In the genomic region with DNA sequence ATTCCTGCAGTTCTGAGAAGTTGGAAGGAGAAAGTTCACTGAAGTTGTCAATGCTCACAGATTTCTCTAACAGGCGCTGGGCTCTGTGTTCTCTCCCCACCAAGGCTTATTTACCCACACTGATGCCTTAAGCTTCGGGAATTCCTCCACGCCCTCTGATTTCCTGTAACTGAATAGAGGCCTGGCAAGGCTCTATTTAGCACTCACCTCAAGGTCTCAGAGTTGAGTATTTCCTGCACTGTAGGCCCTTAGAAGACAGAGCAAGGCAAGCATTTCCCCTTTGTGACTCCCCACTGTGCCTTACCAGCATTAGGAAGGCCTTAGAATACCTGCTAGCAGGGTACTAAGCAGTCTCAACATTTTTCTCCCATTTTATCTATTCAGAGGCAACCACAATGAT, we compare ENCODE assay signal across 16 mouse cellular contexts. TPM values are rescaled to one million over a fixed set of nuclear protein-coding genes. Genes with fewer than 3 reads are reported as not detected.
A peak's percentile ranks its signal among the peaks of the same experiment; 100 is the strongest.
DNase-seq lines count a peak whose midpoint lies in the region; ATAC-seq and TF ChIP-seq lines count a peak whose summit lies in the region.
"Had no signal": no experiment of that assay in that cellular context is flagged by ENCODE, and none has a peak within 500 bp of the region (broad histone marks: within the 10 kb centered on the region; RNA-seq: fewer than 3 reads in every experiment).

No protein-coding gene starts in this region.

- no peak for TF ChIP-seq POLR2A in myocyte (IDR thresholded peaks at IDR 0.05; ENCODE audit: insufficient read length, low read depth)

- H3K79me2 ChIP-seq in myocyte (ENCODE audit: control insufficient read depth, insufficient read depth): peaks cover 44% of the 10 kb centered on the region

- no peak for DNase-seq in heart, embryonic 10.5 days (ENCODE audit: low spot score)
- no peak for DNase-seq in heart, postnatal 10 days
- DNase-seq in liver, embryonic 11.5 days (ENCODE audit: low spot score): no peak
- DNase-seq in ES-CJ7 (ENCODE audit: low read depth, low spot score): peak; percentile 93
- no peak for DNase-seq in left cerebral cortex, adult 8-10 months (ENCODE audit: low spot score in 2 of 2)
- DNase-seq: adrenal gland, adult 2 months; gastrocnemius, postnatal 36 days; kidney, adult 18-20 months; thymus, postnatal 4 days had no signal

- no peaks in the 10 kb centered on the region for H3K36me3 ChIP-seq in heart, embryonic 10.5 days
- no peaks in the 10 kb centered on the region for H3K36me3 ChIP-seq in liver, embryonic 12.5 days
- no peaks in the 10 kb centered on the region for H3K36me3 ChIP-seq in liver, embryonic 11.5 days (ENCODE audit: control insufficient read depth, insufficient read depth, low read length)
- no peaks in the 10 kb centered on the region for H3K36me3 ChIP-seq in myocyte (ENCODE audit: control insufficient read depth, insufficient read depth)

- WGBS in heart, embryonic 10.5 days: 30% methylated on average over 3 of the region's 3 CpGs
- WGBS in liver, embryonic 12.5 days (ENCODE audit: insufficient replicate concordance): 57% methylated on average over 3 of the region's 3 CpGs
- WGBS in liver, embryonic 11.5 days: 38% methylated on average over 3 of the region's 3 CpGs

- H3ac ChIP-seq in myocyte (ENCODE audit: control insufficient read depth, insufficient read length): no peak overlapping the region

- no peaks in the 10 kb centered on the region for H3K9me3 ChIP-seq in heart, embryonic 10.5 days
- H3K9me3 ChIP-seq in liver, embryonic 12.5 days (replicated peaks): no peaks in the 10 kb centered on the region
- H3K9me3 ChIP-seq in liver, embryonic 11.5 days (ENCODE audit: control insufficient read depth, low read length): no peaks in the 10 kb centered on the region
- H3K9me3 ChIP-seq: G1E; megakaryocyte, embryonic 14.5 days had no signal

- H3K4me1 ChIP-seq in heart, embryonic 10.5 days: peaks cover 29% of the 10 kb centered on the region
- H3K4me1 ChIP-seq in liver, embryonic 12.5 days: peaks cover 65% of the 10 kb centered on the region
- H3K4me1 ChIP-seq in liver, embryonic 11.5 days (replicated peaks; ENCODE audit: control insufficient read depth, insufficient read depth, low read length): peaks cover 19% of the 10 kb centered on the region

- H3K27me3 ChIP-seq in heart, embryonic 10.5 days (ENCODE audit: insufficient read depth, poor library complexity, severe bottlenecking): no peaks in the 10 kb centered on the region
- H3K27me3 ChIP-seq in liver, embryonic 12.5 days (replicated peaks): no peaks in the 10 kb centered on the region
- H3K27me3 ChIP-seq in liver, embryonic 11.5 days (replicated peaks; ENCODE audit: control insufficient read depth, insufficient read depth, low read length): no peaks in the 10 kb centered on the region
- no peaks in the 10 kb centered on the region for H3K27me3 ChIP-seq in myocyte (ENCODE audit: control insufficient read depth, insufficient read depth, insufficient read length)
- H3K27me3 ChIP-seq: megakaryocyte, embryonic 14.5 days had no signal

- peak overlapping the region; percentile 25; the same call in 1 of the 2 replicates for H3K27ac ChIP-seq in heart, embryonic 10.5 days
- peak overlapping the region; percentile 13; the same call in 1 of the 2 replicates for H3K27ac ChIP-seq in liver, embryonic 12.5 days
- no peak overlapping the region for H3K27ac ChIP-seq in liver, embryonic 11.5 days (ENCODE audit: low read depth, low read length)

- intact Hi-C loops in heart, postnatal 10 days (cut with DNase I): no loop called here

- H3K4me3 ChIP-seq in heart, embryonic 10.5 days: no peak overlapping the region
- H3K4me3 ChIP-seq in liver, embryonic 12.5 days: no peak overlapping the region
- H3K4me3 ChIP-seq in liver, embryonic 11.5 days (ENCODE audit: low read depth, low read length): no peak overlapping the region
- no peak overlapping the region for H3K4me3 ChIP-seq in myocyte
- H3K4me3 ChIP-seq: megakaryocyte, embryonic 14.5 days had no signal

- H3K4me2 ChIP-seq in liver, embryonic 12.5 days: no peak overlapping the region
- H3K4me2 ChIP-seq in liver, embryonic 11.5 days: no peak overlapping the region
- H3K4me2 ChIP-seq in myocyte (ENCODE audit: low read depth): peak overlapping the region; percentile 19

- ATAC-seq in liver, embryonic 12.5 days: no peak
- no peak for ATAC-seq in liver, embryonic 11.5 days (replicated peaks; ENCODE audit: low FRiP score)
- no peak for ATAC-seq in erythroblast, adult 5-6 weeks (replicated peaks; ENCODE audit: low FRiP score, poor library complexity, severe bottlenecking)
- ATAC-seq: forebrain, embryonic 14.5 days had no signal

- no peak overlapping the region for H3K9ac ChIP-seq in liver, embryonic 12.5 days
- H3K9ac ChIP-seq in liver, embryonic 11.5 days (ENCODE audit: low read depth, low read length): no peak overlapping the region

TF ChIP-seq in myocyte, 11 proteins besides CTCF, POLR2A, EP300 and RAD21:
- TF ChIP-seq MYOG (IDR thresholded peaks at IDR 0.05; ENCODE audit: control insufficient read depth in 1 of 3, insufficient read depth in 1 of 3, insufficient read length in 2 of 3, low read depth in 2 of 3) (no peak), TCF12 (IDR thresholded peaks at IDR 0.05; ENCODE audit: insufficient read depth, poor library complexity, severe bottlenecking) (no peak), CEBPB (IDR thresholded peaks at IDR 0.05; ENCODE audit: insufficient read depth, poor library complexity, severe bottlenecking) (no peak), MYOD1 (IDR thresholded peaks at IDR 0.05; ENCODE audit: control insufficient read depth in 1 of 3, insufficient read length in 2 of 3, low read depth in 2 of 3) (no peak), MAX (IDR thresholded peaks at IDR 0.05; ENCODE audit: low read depth) (no peak), TCF3 (IDR thresholded peaks at IDR 0.05; ENCODE audit: insufficient read length, low read depth) (no peak), REST (IDR thresholded peaks at IDR 0.05; ENCODE audit: insufficient read depth, insufficient read length) (no peak), E2F4 (IDR thresholded peaks at IDR 0.05; ENCODE audit: insufficient read depth) (no peak)

RNA-seq across cellular contexts. Expression of a gene that starts 2.1 kb away (rescaled TPM):
- 54.5 and 87.5 TPM in 2 replicates for polyA plus RNA-seq in heart, embryonic 10.5 days (2016; fragmentation: Nextera tagmentation; extraction: Ambion mirVana)
- total RNA-seq in heart, postnatal 10 days (2021): 100 to 1,000 TPM in 1 of 2 experiments, 10 to 100 TPM in 1; 98.4 to 107 TPM
- polyA plus RNA-seq in liver, embryonic 12.5 days (2016; fragmentation: Nextera tagmentation; extraction: Ambion mirVana): 35.3 and 36.6 TPM in 2 replicates
- polyA plus RNA-seq in liver, embryonic 11.5 days (2014; fragmentation: Nextera tagmentation; extraction: Ambion mirVana): 36.4 and 38.6 TPM in 2 replicates
- polyA plus RNA-seq in myocyte (2012; fragmentation: generic; extraction: Trizol): 750 TPM
- total RNA-seq in erythroblast, adult 5-6 weeks (2015; ENCODE audit: low replicate concordance): 10.2 and 16.1 TPM in 2 replicates
- 20.6 and 23.8 TPM in 2 replicates for total RNA-seq in erythroblast, adult 5-6 weeks (2017; ENCODE audit: low replicate concordance)
- total RNA-seq in left cerebral cortex, adult 8-10 months (2022): 100 to 1,000 TPM; 185 to 195 (median 192) TPM

RNA-seq across cellular contexts. Expression of a gene that starts 3.0 kb away (rescaled TPM):
- 88.8 and 90.6 TPM in 2 replicates for polyA plus RNA-seq in heart, embryonic 10.5 days (2016; fragmentation: Nextera tagmentation; extraction: Ambion mirVana)
- total RNA-seq in heart, postnatal 10 days (2021): 10 to 100 TPM; 74.8 to 75.1 TPM
- polyA plus RNA-seq in liver, embryonic 12.5 days (2016; fragmentation: Nextera tagmentation; extraction: Ambion mirVana): 39.9 and 40.7 TPM in 2 replicates
- polyA plus RNA-seq in liver, embryonic 11.5 days (2014; fragmentation: Nextera tagmentation; extraction: Ambion mirVana): 60.5 and 65.3 TPM in 2 replicates
- 43.7 TPM for polyA plus RNA-seq in myocyte (2012; fragmentation: generic; extraction: Trizol)
- 24.0 and 25.9 TPM in 2 replicates for total RNA-seq in erythroblast, adult 5-6 weeks (2015; ENCODE audit: low replicate concordance)
- 35.1 and 38.5 TPM in 2 replicates for total RNA-seq in erythroblast, adult 5-6 weeks (2017; ENCODE audit: low replicate concordance)
- 10 to 100 TPM; 69.9 to 73.9 (median 72.3) TPM for total RNA-seq in left cerebral cortex, adult 8-10 months (2022)

RNA-seq across cellular contexts. Expression of a gene that starts 29.5 kb away (rescaled TPM):
- polyA plus RNA-seq in heart, embryonic 10.5 days (2016; fragmentation: Nextera tagmentation; extraction: Ambion mirVana): 23.8 and 24.0 TPM in 2 replicates
- total RNA-seq in heart, postnatal 10 days (2021): 10 to 100 TPM; 34.3 to 36.3 TPM
- polyA plus RNA-seq in liver, embryonic 12.5 days (2016; fragmentation: Nextera tagmentation; extraction: Ambion mirVana): 19.6 and 19.9 TPM in 2 replicates
- polyA plus RNA-seq in liver, embryonic 11.5 days (2014; fragmentation: Nextera tagmentation; extraction: Ambion mirVana): 21.1 and 21.8 TPM in 2 replicates
- 11.7 TPM for polyA plus RNA-seq in myocyte (2012; fragmentation: generic; extraction: Trizol)
- total RNA-seq in erythroblast, adult 5-6 weeks (2015; ENCODE audit: low replicate concordance): 6.7 and 11.7 TPM in 2 replicates
- 50.4 and 64.5 TPM in 2 replicates for total RNA-seq in erythroblast, adult 5-6 weeks (2017; ENCODE audit: low replicate concordance)
- 10 to 100 TPM; 48.4 to 52.3 (median 50.0) TPM for total RNA-seq in left cerebral cortex, adult 8-10 months (2022)

RNA-seq across cellular contexts. Expression of a gene that starts 44.2 kb away (rescaled TPM):
- 10.5 and 17.5 TPM in 2 replicates for polyA plus RNA-seq in heart, embryonic 10.5 days (2016; fragmentation: Nextera tagmentation; extraction: Ambion mirVana)
- total RNA-seq in heart, postnatal 10 days (2021): 10 to 100 TPM; 45.8 to 66.3 TPM
- polyA plus RNA-seq in liver, embryonic 12.5 days (2016; fragmentation: Nextera tagmentation; extraction: Ambion mirVana): 0.05 and 0.10 TPM in 2 replicates
- polyA plus RNA-seq in liver, embryonic 11.5 days (2014; fragmentation: Nextera tagmentation; extraction: Ambion mirVana): 0.08 TPM in 1 of 2 replicates, not detected in the other
- 55.6 TPM for polyA plus RNA-seq in myocyte (2012; fragmentation: generic; extraction: Trizol)
- not detected in 2 replicates for total RNA-seq in erythroblast, adult 5-6 weeks (2015; ENCODE audit: low replicate concordance)
- not detected in 2 replicates for total RNA-seq in erythroblast, adult 5-6 weeks (2017; ENCODE audit: low replicate concordance)
- under 1 TPM in 2 of 4 experiments, not detected in 2; 0.27 to 0.33 TPM for total RNA-seq in left cerebral cortex, adult 8-10 months (2022)
- total RNA-seq: adrenal gland, adult 2 months; common myeloid progenitor, adult 5-6 weeks had no signal
- polyA plus RNA-seq: adrenal gland, adult 2 months; forebrain, embryonic 14.5 days; G1E had no signal

RNA-seq across cellular contexts. Expression of a gene that starts 59.4 kb away (rescaled TPM):
- polyA plus RNA-seq in heart, embryonic 10.5 days (2016; fragmentation: Nextera tagmentation; extraction: Ambion mirVana): 11.2 and 14.9 TPM in 2 replicates
- total RNA-seq in heart, postnatal 10 days (2021): 10 to 100 TPM; 18.6 to 20.9 TPM
- polyA plus RNA-seq in liver, embryonic 12.5 days (2016; fragmentation: Nextera tagmentation; extraction: Ambion mirVana): 2.9 and 3.7 TPM in 2 replicates
- 4.9 and 5.6 TPM in 2 replicates for polyA plus RNA-seq in liver, embryonic 11.5 days (2014; fragmentation: Nextera tagmentation; extraction: Ambion mirVana)
- polyA plus RNA-seq in myocyte (2012; fragmentation: generic; extraction: Trizol): 4.4 TPM
- total RNA-seq in erythroblast, adult 5-6 weeks (2015; ENCODE audit: low replicate concordance): 3.3 and 6.1 TPM in 2 replicates
- 1.7 and 4.6 TPM in 2 replicates for total RNA-seq in erythroblast, adult 5-6 weeks (2017; ENCODE audit: low replicate concordance)
- 10 to 100 TPM; 25.6 to 36.0 (median 27.4) TPM for total RNA-seq in left cerebral cortex, adult 8-10 months (2022)
